Mouse (Mus musculus) hindbrain, embryonic 14.5 days (tissue): Measurements from ENCODE around the gene Rpp25l. TPM values are rescaled to one million over a fixed set of nuclear protein-coding genes. Genes with fewer than 3 reads are reported as not detected.
A peak's percentile ranks its signal among the peaks of the same experiment; 100 is the strongest.
"Not testable (repeated sequence)": the region's sequence is repeated elsewhere in the genome, so short reads cannot be mapped to it uniquely, and the experiment has no call there.

Source experiments
- ATAC-seq: fragments of 200-750 bp; cut with Nextera tagmentation; 2 replicates; pipeline ENCODE4 v1.8.0; 2017; ENCODE audit warnings: moderate number of reproducible peaks, mild to moderate bottlenecking, moderate TSS enrichment, moderate library complexity; ENCODE audit not compliant: low FRiP score
- DNase-seq: peaks from one replicate; pipeline ENCODE4 v3.0.0-alpha.2; 2015; ENCODE audit warnings: low spot score
- H3K27ac ChIP-seq: fragments of 300-500 bp; sonication (generic); 2 replicates; pipeline ENCODE4 v1.5.1; 2014; ENCODE audit warnings: mild to moderate bottlenecking, moderate library complexity
- H3K27me3 ChIP-seq: fragments of 300-500 bp; sonication (generic); 2 replicates; pipeline ENCODE4 v1.6.1; 2014; ENCODE audit warnings: mild to moderate bottlenecking, low read length, mixed read lengths; ENCODE audit not compliant: control insufficient read depth, insufficient read depth
- H3K36me3 ChIP-seq: fragments of 300-500 bp; sonication (generic); replicated peaks from 2 replicates; pipeline ENCODE4 v1.6.1; 2014; ENCODE audit not compliant: control insufficient read depth, insufficient read depth
- H3K4me1 ChIP-seq: fragments of 300-500 bp; sonication (generic); replicated peaks from 2 replicates; pipeline ENCODE4 v1.6.1; 2014; ENCODE audit warnings: antibody characterized with exemption, low read length, mixed read lengths; ENCODE audit not compliant: control insufficient read depth, insufficient read depth
- H3K4me2 ChIP-seq: fragments of 300-500 bp; sonication (generic); replicated peaks from 2 replicates; pipeline ENCODE4 v1.6.1; 2014; ENCODE audit warnings: mild to moderate bottlenecking, moderate library complexity
- H3K4me3 ChIP-seq: fragments of 300-500 bp; sonication (generic); replicated peaks from 2 replicates; pipeline ENCODE4 v1.5.1; 2014; ENCODE audit warnings: mild to moderate bottlenecking, low read length
- H3K9ac ChIP-seq: fragments of 300-500 bp; sonication (generic); 2 replicates; pipeline ENCODE4 v1.6.1; 2014
- H3K9me3 ChIP-seq: fragments of 300-500 bp; sonication (generic); 2 replicates; pipeline ENCODE4 v1.6.1; 2016; ENCODE audit warnings: low read length; ENCODE audit not compliant: control insufficient read depth
- WGBS: fragments of 180-500 bp; shearing (Covaris S2); extraction: QIAGEN DNeasy Blood & Tissue Kit; methylation state at CpG from one replicate; pipeline ENCODE4 v1.1.7; 2014; 5-methylcytosine and 5-hydroxymethylcytosine counted together
- polyA plus RNA-seq: library from polyadenylated mRNA; unstranded; fragments of >200 nt; fragmentation: Nextera tagmentation; extraction: Ambion mirVana; gene quantifications from 2 replicates; pipeline ENCODE4 v1.2.1, GENCODE M21; 2014

The Rpp25l gene
- polyA plus RNA-seq, result 57.5 and 60.5 TPM in 2 replicates

- ATAC-seq (peak; percentile 77), DNase-seq (peak; percentile 88)
- Histone ChIP-seq H3K9ac (peak within 1 kb of the TSS; percentile 93), H3K4me3 (peak within 1 kb of the TSS; percentile 79), H3K4me2 (peak within 1 kb of the TSS; percentile 81), H3K27me3 (no peaks in the 10 kb centered on the region), H3K4me1 (peaks cover 26% of the 10 kb centered on the region), H3K27ac (peak within 1 kb of the TSS; percentile 77), H3K36me3 (peaks cover 33% of the 10 kb centered on the region), H3K9me3 (no peaks in the 10 kb centered on the region)
- WGBS, result under 1% methylated on average over 61 of the region's 61 CpGs
Measured at GRCm38 (mm10) chr4:41713197-41714067, at the start of gene Rpp25l. Gene Rpp25l, minus strand, starts transcription at chr4:41713534.

GRCm38 (mm10) chr4:41762688-41763114 lies 49.4 kb upstream of the Rpp25l start:
- not testable (repeated sequence) for H3K9me3 ChIP-seq, H3K4me3 ChIP-seq, H3K27me3 ChIP-seq
- Histone ChIP-seq H3K27ac (peak overlapping the region; percentile 53; the same call in 1 of the 2 replicates), H3K4me2 (0 out of 2 replicates have a peak overlapping the region, but pooled peaks have one; percentile 15), H3K4me1 (peaks cover 22% of the 10 kb centered on the region), H3K36me3 (peaks cover 13% of the 10 kb centered on the region), H3K9ac (peak overlapping the region; percentile 24; the same call in 1 of the 2 replicates)
- WGBS, result 43% methylated on average over 8 of the region's 8 CpGs
- DNase-seq (peak; percentile 23), ATAC-seq (peak; percentile 51)

GRCm38 (mm10) chr4:41762099-41762687 lies 48.9 kb upstream of the Rpp25l start:
- Histone ChIP-seq H3K4me1 (peaks cover 22% of the 10 kb centered on the region), H3K36me3 (peaks cover 13% of the 10 kb centered on the region), H3K27ac (peak overlapping the region; percentile 53; the same call in 1 of the 2 replicates), H3K4me2 (0 out of 2 replicates have a peak overlapping the region, but pooled peaks have one; percentile 15), H3K27me3 (no peaks in the 10 kb centered on the region), H3K9ac (peak overlapping the region; percentile 37; the same call in 1 of the 2 replicates), H3K4me3 (no peak overlapping the region), H3K9me3 (no peaks in the 10 kb centered on the region)
- WGBS, result 46% methylated on average over 8 of the region's 8 CpGs
- DNase-seq (peak; percentile 24), ATAC-seq (peak; percentile 19; the same call in 1 of the 2 replicates)

- Histone ChIP-seq H3K27ac (no peak overlapping the region), H3K4me2 (peak overlapping the region; percentile 46), H3K27me3 (no peaks in the 10 kb centered on the region), H3K36me3 (peaks cover 13% of the 10 kb centered on the region), H3K4me3 (0 out of 2 replicates have a peak overlapping the region, but pooled peaks have one; percentile 28), H3K4me1 (peaks cover 22% of the 10 kb centered on the region), H3K9ac (peak overlapping the region; percentile 37; the same call in 1 of the 2 replicates), H3K9me3 (no peaks in the 10 kb centered on the region)
- no peak for ATAC-seq
- DNase-seq, result no peak
Measured at GRCm38 (mm10) chr4:41761680-41762079, 48.3 kb upstream of the Rpp25l start.

GRCm38 (mm10) chr4:41760911-41761310 lies 47.6 kb upstream of the Rpp25l start:
- Histone ChIP-seq H3K9me3 (no peaks in the 10 kb centered on the region), H3K4me1 (peaks cover 28% of the 10 kb centered on the region), H3K36me3 (peaks cover 9% of the 10 kb centered on the region), H3K9ac (peak overlapping the region; percentile 37), H3K4me2 (peak overlapping the region; percentile 46), H3K27me3 (no peaks in the 10 kb centered on the region), H3K27ac (peak overlapping the region; percentile 27; the same call in 1 of the 2 replicates), H3K4me3 (peak overlapping the region; percentile 28)
- ATAC-seq, result no peak
- DNase-seq, result peak; percentile 18
- WGBS, result 86% methylated on average over 4 of the region's 4 CpGs

GRCm38 (mm10) chr4:41760288-41760721 lies 47.0 kb upstream of the Rpp25l start:
- ATAC-seq (peak; percentile 68), DNase-seq (peak; percentile 74)
- 0% methylated on average over 15 of the region's 15 CpGs for WGBS
- H3K27ac ChIP-seq, result peak overlapping the region; percentile 27
- peak overlapping the region; percentile 28 for H3K4me3 ChIP-seq
- H3K27me3 ChIP-seq, result no peaks in the 10 kb centered on the region
- H3K36me3 ChIP-seq, result peaks cover 4% of the 10 kb centered on the region
- H3K9ac ChIP-seq, result peak overlapping the region; percentile 37
- no peaks in the 10 kb centered on the region for H3K9me3 ChIP-seq
- peak overlapping the region; percentile 46 for H3K4me2 ChIP-seq
- H3K4me1 ChIP-seq, result peaks cover 28% of the 10 kb centered on the region

GRCm38 (mm10) chr4:41759656-41760287 lies 46.4 kb upstream of the Rpp25l start:
- H3K4me1 ChIP-seq, result peaks cover 29% of the 10 kb centered on the region
- H3K9me3 ChIP-seq, result no peaks in the 10 kb centered on the region
- peak overlapping the region; percentile 37; the same call in 1 of the 2 replicates for H3K9ac ChIP-seq
- ATAC-seq (no peak), DNase-seq (no peak)
- peak overlapping the region; percentile 28 for H3K4me3 ChIP-seq
- H3K27ac ChIP-seq, result peak overlapping the region; percentile 27; the same call in 1 of the 2 replicates
- H3K36me3 ChIP-seq, result peaks cover 4% of the 10 kb centered on the region
- H3K27me3 ChIP-seq, result no peaks in the 10 kb centered on the region
- H3K4me2 ChIP-seq, result peak overlapping the region; percentile 46
- WGBS, result 44% methylated on average over 6 of the region's 6 CpGs

GRCm38 (mm10) chr4:41759206-41759605 lies 45.9 kb upstream of the Rpp25l start:
- 89% methylated on average over 9 of the region's 9 CpGs for WGBS
- no peak overlapping the region for H3K9ac ChIP-seq
- H3K9me3 ChIP-seq, result no peaks in the 10 kb centered on the region
- peaks cover 32% of the 10 kb centered on the region for H3K4me1 ChIP-seq
- no peaks in the 10 kb centered on the region for H3K27me3 ChIP-seq
- H3K27ac ChIP-seq, result no peak overlapping the region
- H3K4me3 ChIP-seq, result no peak overlapping the region
- no peak for ATAC-seq
- DNase-seq, result no peak
- no peak overlapping the region for H3K4me2 ChIP-seq
- H3K36me3 ChIP-seq, result peaks cover 4% of the 10 kb centered on the region
